Mouse (Mus musculus): ENCODE measurements around the gene Setd6.

The Setd6 gene

GRCm38 (mm10) chr8:95711029-95711428, 4.7 kb upstream of the Setd6 start:
- no peak for DNase-seq

GRCm38 (mm10) chr8:95712395-95712794, 3.3 kb upstream of the Setd6 start:
- no peak for DNase-seq

- DNase-seq: peak in 1 of 2 experiments; percentile 47
Observed at GRCm38 (mm10) chr8:95713100-95714010, 2.3 kb upstream of the Setd6 start.

- no peak for DNase-seq
Observed at GRCm38 (mm10) chr8:95714367-95714766, 1.3 kb upstream of the Setd6 start.

- DNase-seq: no peak
Observed at GRCm38 (mm10) chr8:95714837-95715413, 756 bp upstream of the Setd6 start.

GRCm38 (mm10) chr8:95716546-95717335, 1.1 kb downstream of the Setd6 start:
- DNase-seq: no peak

- DNase-seq: no peak
Observed at GRCm38 (mm10) chr8:95727625-95728024, 11.9 kb downstream of the Setd6 start.

- no peak for DNase-seq
Observed at GRCm38 (mm10) chr8:95738596-95738995, 22.9 kb downstream of the Setd6 start.

- no peak for DNase-seq
Observed at GRCm38 (mm10) chr8:95741732-95742131, 26.1 kb downstream of the Setd6 start.

GRCm38 (mm10) chr8:95748028-95748427, 32.3 kb downstream of the Setd6 start:
- DNase-seq: no peak

GRCm38 (mm10) chr8:95751924-95752323, 36.2 kb downstream of the Setd6 start:
- DNase-seq: no peak

GRCm38 (mm10) chr8:95760323-95760722, 44.6 kb downstream of the Setd6 start:
- no peak for DNase-seq

GRCm38 (mm10) chr8:95764133-95764532, 48.5 kb downstream of the Setd6 start:
- DNase-seq: no peak
